Mouse (Mus musculus): ENCODE measurements around the gene Tll2.

The Tll2 gene

GRCm38 (mm10) chr19:41152462-41152861 is 54.2 kb downstream of the Tll2 start:
- DNase-seq, result no peak

- no peak for DNase-seq
Observed at GRCm38 (mm10) chr19:41152016-41152370, 54.6 kb downstream of the Tll2 start.

- DNase-seq, result no peak
Observed at GRCm38 (mm10) chr19:41151321-41152015, 55.2 kb downstream of the Tll2 start.

- DNase-seq, result no peak
Observed at GRCm38 (mm10) chr19:41140961-41141360, 65.7 kb downstream of the Tll2 start.

- DNase-seq, result no peak
Observed at GRCm38 (mm10) chr19:41139629-41140028, 67.0 kb downstream of the Tll2 start.

GRCm38 (mm10) chr19:41123009-41123408 is 83.6 kb downstream of the Tll2 start:
- DNase-seq, result no peak

GRCm38 (mm10) chr19:41119924-41120323 is 86.7 kb downstream of the Tll2 start:
- DNase-seq, result no peak

GRCm38 (mm10) chr19:41118346-41118745 is 88.3 kb downstream of the Tll2 start:
- DNase-seq, result no peak

GRCm38 (mm10) chr19:41117334-41117733 is 89.3 kb downstream of the Tll2 start:
- no peak for DNase-seq

GRCm38 (mm10) chr19:41114611-41115010 is 92.0 kb downstream of the Tll2 start:
- DNase-seq, result no peak

GRCm38 (mm10) chr19:41113911-41114531 is 92.6 kb downstream of the Tll2 start:
- DNase-seq, result no peak

- no peak for DNase-seq
Observed at GRCm38 (mm10) chr19:41112609-41113008, 94.0 kb downstream of the Tll2 start.

GRCm38 (mm10) chr19:41109991-41110390 is 96.6 kb downstream of the Tll2 start:
- no peak for DNase-seq

- DNase-seq, result no peak
Observed at GRCm38 (mm10) chr19:41109496-41109895, 97.1 kb downstream of the Tll2 start.

GRCm38 (mm10) chr19:41108666-41109065 is 98.0 kb downstream of the Tll2 start:
- no peak for DNase-seq

- DNase-seq, result no peak
Observed at GRCm38 (mm10) chr19:41107530-41107929, 99.1 kb downstream of the Tll2 start.

GRCm38 (mm10) chr19:41104922-41105321 is 101.7 kb downstream of the Tll2 start:
- peak in 1 of 2 experiments; percentile 9 for DNase-seq

- peak; percentile 9 to 18 for DNase-seq
Observed at GRCm38 (mm10) chr19:41101390-41101789, 105.2 kb downstream of the Tll2 start.

- no peak for DNase-seq
Observed at GRCm38 (mm10) chr19:41100863-41101262, 105.8 kb downstream of the Tll2 start.

GRCm38 (mm10) chr19:41097038-41097437 is 109.6 kb downstream of the Tll2 start:
- DNase-seq, result no peak

- no peak for DNase-seq
Observed at GRCm38 (mm10) chr19:41091901-41092300, 114.7 kb downstream of the Tll2 start.

GRCm38 (mm10) chr19:41089833-41090232 is 116.8 kb downstream of the Tll2 start:
- DNase-seq, result peak in 1 of 2 experiments; percentile 42

- DNase-seq, result no peak
Observed at GRCm38 (mm10) chr19:41088491-41088890, 118.1 kb downstream of the Tll2 start.

GRCm38 (mm10) chr19:41087901-41088300 is 118.7 kb downstream of the Tll2 start:
- DNase-seq, result no peak

GRCm38 (mm10) chr19:41086700-41087099 is 119.9 kb downstream of the Tll2 start:
- DNase-seq, result peak; percentile 36 to 70

Measured in kidney, adult 8-10 months (tissue).